ENCODE assay signal across 8 mouse cellular contexts in genomic region chr15:12380548-12380947, GRCm38 (mm10). TPM values are rescaled to one million over a fixed set of nuclear protein-coding genes. Genes with fewer than 3 reads are reported as not detected.
A peak's percentile ranks its signal among the peaks of the same experiment; 100 is the strongest.
DNase-seq lines count a peak whose midpoint lies in the region; ATAC-seq and TF ChIP-seq lines count a peak whose summit lies in the region.

No protein-coding gene starts in this region.

- no peak overlapping the region for H3K4me2 ChIP-seq in hindbrain, postnatal 0 days (ENCODE audit: low read depth, low read length)
- H3K4me2 ChIP-seq in hindbrain, embryonic 14.5 days (replicated peaks) = no peak overlapping the region
- H3K4me2 ChIP-seq in liver, postnatal 0 days (ENCODE audit: low read depth, low read length) = no peak overlapping the region

- in situ Hi-C loops in ES-E14 (cut with MboI; ENCODE audit: low sequenced_read_pairs in 2 of 2, unreplicated experiment in 2 of 2) = no loop called here

- no peak overlapping the region for H3K27ac ChIP-seq in hindbrain, postnatal 0 days
- no peak overlapping the region for H3K27ac ChIP-seq in hindbrain, embryonic 14.5 days
- no peak overlapping the region for H3K27ac ChIP-seq in ES-E14 (ENCODE audit: insufficient read depth, low read depth, low read length, poor library complexity, severe bottlenecking)
- H3K27ac ChIP-seq in cortical plate, adult 2 months (ENCODE audit: insufficient read depth, low read length) = no peak overlapping the region
- H3K27ac ChIP-seq in liver, postnatal 0 days (ENCODE audit: low read depth) = no peak overlapping the region

- H3K9ac ChIP-seq in hindbrain, postnatal 0 days (replicated peaks; ENCODE audit: low read length) = no peak overlapping the region
- H3K9ac ChIP-seq in hindbrain, embryonic 14.5 days = no peak overlapping the region
- H3K9ac ChIP-seq in ES-E14 (ENCODE audit: insufficient read depth, low read depth, low read length, poor library complexity, severe bottlenecking) = no peak overlapping the region
- no peak overlapping the region for H3K9ac ChIP-seq in liver, postnatal 0 days (replicated peaks)

- H3K4me1 ChIP-seq in hindbrain, postnatal 0 days (ENCODE audit: insufficient read depth, low read length) = peaks cover 8% of the 10 kb centered on the region; the same call in 1 of the 2 replicates
- H3K4me1 ChIP-seq in hindbrain, embryonic 14.5 days (replicated peaks; ENCODE audit: control insufficient read depth, insufficient read depth, low read length) = peaks cover 7% of the 10 kb centered on the region
- H3K4me1 ChIP-seq in ES-E14 (ENCODE audit: control insufficient read depth in 2 of 2, insufficient read depth in 2 of 2, low read length in 2 of 2, poor library complexity in 1 of 2) = no peaks in the 10 kb centered on the region
- no peaks in the 10 kb centered on the region for H3K4me1 ChIP-seq in cortical plate, adult 2 months (ENCODE audit: control insufficient read depth, insufficient read depth, low read length)
- H3K4me1 ChIP-seq in liver, postnatal 0 days (ENCODE audit: insufficient read depth) = peaks cover 9% of the 10 kb centered on the region

- no peak for TF ChIP-seq POLR2A in cortical plate, adult 2 months (IDR thresholded peaks at IDR 0.05; ENCODE audit: extremely low read depth, insufficient read depth, low read length)

- no peaks in the 10 kb centered on the region for H3K36me3 ChIP-seq in hindbrain, postnatal 0 days (ENCODE audit: insufficient read depth, low read length)
- H3K36me3 ChIP-seq in hindbrain, embryonic 14.5 days (replicated peaks; ENCODE audit: control insufficient read depth, insufficient read depth) = no peaks in the 10 kb centered on the region
- H3K36me3 ChIP-seq in ES-E14 (ENCODE audit: control insufficient read depth, insufficient read depth, low read length, poor library complexity, severe bottlenecking) = no peaks in the 10 kb centered on the region
- no peaks in the 10 kb centered on the region for H3K36me3 ChIP-seq in liver, postnatal 0 days (replicated peaks; ENCODE audit: insufficient read depth, low read length)

- DNase-seq in hindbrain, postnatal 0 days (ENCODE audit: low spot score) = peak; percentile 35
- no peak for DNase-seq in hindbrain, embryonic 14.5 days (ENCODE audit: low spot score)
- DNase-seq in ES-E14 (ENCODE audit: low read depth, low spot score) = peak; percentile 85
- DNase-seq in liver, postnatal 0 days = peak; percentile 80
- DNase-seq in spleen, postnatal 36 days (ENCODE audit: low spot score in 2 of 2) = peak; percentile 47 to 65
- no peak for DNase-seq in urinary bladder, postnatal 25 days (ENCODE audit: low spot score)
- DNase-seq in cerebellum, adult 11 months = no peak

- TF ChIP-seq CTCF in hindbrain, postnatal 0 days (IDR thresholded peaks at IDR 0.05; ENCODE audit: low read depth) = peak; percentile 59
- TF ChIP-seq CTCF in cortical plate, adult 2 months (IDR thresholded peaks at IDR 0.05; ENCODE audit: extremely low read depth, insufficient read depth, low read length) = peak; percentile 42
- peak; percentile 75 for TF ChIP-seq CTCF in liver, postnatal 0 days (IDR thresholded peaks at IDR 0.05; ENCODE audit: low read depth)

- H3K27me3 ChIP-seq in hindbrain, postnatal 0 days (ENCODE audit: insufficient read depth, low read length) = no peaks in the 10 kb centered on the region
- no peaks in the 10 kb centered on the region for H3K27me3 ChIP-seq in hindbrain, embryonic 14.5 days (ENCODE audit: control insufficient read depth, insufficient read depth, low read length)
- no peaks in the 10 kb centered on the region for H3K27me3 ChIP-seq in liver, postnatal 0 days (ENCODE audit: insufficient read depth, low read length)

- H3K4me3 ChIP-seq in hindbrain, postnatal 0 days (ENCODE audit: low read length) = no peak overlapping the region
- no peak overlapping the region for H3K4me3 ChIP-seq in hindbrain, embryonic 14.5 days (replicated peaks; ENCODE audit: low read length)
- H3K4me3 ChIP-seq in ES-E14 (ENCODE audit: insufficient read depth in 1 of 2, low read depth in 1 of 2, low read length in 2 of 2, poor library complexity in 1 of 2, severe bottlenecking in 1 of 2) = no peak overlapping the region
- H3K4me3 ChIP-seq in cortical plate, adult 2 months (ENCODE audit: insufficient read depth, low read length) = no peak overlapping the region
- no peak overlapping the region for H3K4me3 ChIP-seq in liver, postnatal 0 days (ENCODE audit: low read depth, low read length)

- WGBS in hindbrain, postnatal 0 days = 49% methylated on average over 5 of the region's 5 CpGs
- 57% methylated on average over 5 of the region's 5 CpGs for WGBS in hindbrain, embryonic 14.5 days
- 46% methylated on average over 5 of the region's 5 CpGs for WGBS in liver, postnatal 0 days (ENCODE audit: insufficient replicate concordance)

- no peak for ATAC-seq in hindbrain, postnatal 0 days
- ATAC-seq in hindbrain, embryonic 14.5 days (ENCODE audit: low FRiP score) = no peak
- ATAC-seq in liver, postnatal 0 days = peak; percentile 40; the same call in 1 of the 2 replicates

- TF ChIP-seq EP300 in liver, postnatal 0 days (IDR thresholded peaks at IDR 0.05; ENCODE audit: low read depth) = no peak

- no peaks in the 10 kb centered on the region for H3K9me3 ChIP-seq in hindbrain, postnatal 0 days (ENCODE audit: low read length)
- no peaks in the 10 kb centered on the region for H3K9me3 ChIP-seq in hindbrain, embryonic 14.5 days (ENCODE audit: control insufficient read depth, low read length)
- no peaks in the 10 kb centered on the region for H3K9me3 ChIP-seq in ES-E14 (ENCODE audit: control insufficient read depth, insufficient read depth, low read depth, low read length)
- no peaks in the 10 kb centered on the region for H3K9me3 ChIP-seq in liver, postnatal 0 days (ENCODE audit: low read length)

TF ChIP-seq in ES-E14, 5 proteins besides CTCF, POLR2A, EP300 and RAD21:
- TF ChIP-seq HCFC1 (IDR thresholded peaks at IDR 0.05; ENCODE audit: borderline replicate concordance, insufficient read depth, low read length) (no peak), ZC3H11A (IDR thresholded peaks at IDR 0.05; ENCODE audit: borderline replicate concordance, low read depth, low read length) (0 out of 2 replicates have a peak, but pooled peaks have one; percentile 4), MAFK (IDR thresholded peaks at IDR 0.05; ENCODE audit: insufficient read depth, low read depth, low read length) (0 out of 2 replicates have a peak, but pooled peaks have one; percentile 19)
TF ChIP-seq in ES-E14: peak in this region for 2.

RNA-seq across cellular contexts. Expression of gene 1810049J17Rik, which starts 58.8 kb away (rescaled TPM):
- total RNA-seq in hindbrain, postnatal 0 days (2014; rRNA removed) = not detected in 2 replicates
- polyA plus RNA-seq in hindbrain, postnatal 0 days (2015; fragmentation: Nextera tagmentation; extraction: Ambion mirVana) = 1.4 and 1.8 TPM in 2 replicates
- 1.8 and 2.0 TPM in 2 replicates for polyA plus RNA-seq in hindbrain, embryonic 14.5 days (2014; fragmentation: Nextera tagmentation; extraction: Ambion mirVana)
- 9.6 and 18.8 TPM in 2 replicates for total RNA-seq in ES-E14 (2012; rRNA removed)
- polyA plus RNA-seq in cortical plate, adult 2 months (2012; rRNA removed) = not detected in 2 replicates
- polyA plus RNA-seq in liver, postnatal 0 days (2015; fragmentation: Nextera tagmentation; extraction: Ambion mirVana) = 0.79 and 1.1 TPM in 2 replicates

RNA-seq across cellular contexts. Expression of gene Golph3, which starts 59.3 kb away (rescaled TPM):
- 132 and 134 TPM in 2 replicates for total RNA-seq in hindbrain, postnatal 0 days (2014; rRNA removed)
- 59.5 and 63.6 TPM in 2 replicates for polyA plus RNA-seq in hindbrain, postnatal 0 days (2015; fragmentation: Nextera tagmentation; extraction: Ambion mirVana)
- 96.9 and 112 TPM in 2 replicates for polyA plus RNA-seq in hindbrain, embryonic 14.5 days (2014; fragmentation: Nextera tagmentation; extraction: Ambion mirVana)
- 72.9 and 83.7 TPM in 2 replicates for total RNA-seq in ES-E14 (2012; rRNA removed)
- 78.3 and 81.6 TPM in 2 replicates for polyA plus RNA-seq in cortical plate, adult 2 months (2012; rRNA removed)
- 35.8 and 37.2 TPM in 2 replicates for polyA plus RNA-seq in liver, postnatal 0 days (2015; fragmentation: Nextera tagmentation; extraction: Ambion mirVana)

Comparison
In these comparisons a context has a peak if more than half of its experiments do, and no peak if none do; other contexts are left out.
1. DNase-seq: peak in hindbrain, postnatal 0 days (single experiment), ES-E14 (single experiment), liver, postnatal 0 days (single experiment) and spleen, postnatal 36 days (2 of 2); none in hindbrain, embryonic 14.5 days (single experiment), urinary bladder, postnatal 25 days (single experiment) and cerebellum, adult 11 months (single experiment).
2. Peak in every context shown above with its lines, with median percentiles within 50 percentile points of each other: CTCF ChIP-seq.